Mouse (Mus musculus) heart, postnatal 4 days (tissue): ENCODE data around the gene Lamtor4. TPM values are rescaled to one million over a fixed set of nuclear protein-coding genes. Genes with fewer than 3 reads are reported as not detected.
"Not testable (repeated sequence)": the region's sequence is repeated elsewhere in the genome, so short reads cannot be mapped to it uniquely, and the experiment has no call there.

Experiments used
- DNase-seq: peaks from one replicate; pipeline ENCODE4 v3.0.0; 2021
- total RNA-seq, 2 experiments: library from RNA; stranded (reverse); gene quantifications; 2 replicates each; pipeline ENCODE4 v1.2.3; 2021

Lamtor4 gene
- total RNA-seq = 10 to 100 TPM; 59.2 to 66.4 TPM

GRCm38 (mm10) chr5:138255353-138256093 lies at the start of gene Lamtor4:
TSS of gene Lamtor4 (plus strand) at chr5:138255482.
- peak; percentile 94 for DNase-seq

GRCm38 (mm10) chr5:138207253-138207652 lies 48.0 kb upstream of the Lamtor4 start:
- no peak for DNase-seq

- no peak for DNase-seq
These were observed 47.4 kb upstream of the Lamtor4 start for GRCm38 (mm10) chr5:138207873-138208272.

GRCm38 (mm10) chr5:138216632-138217031 lies 38.6 kb upstream of the Lamtor4 start:
- DNase-seq = not testable (repeated sequence)

GRCm38 (mm10) chr5:138219864-138220263 lies 35.4 kb upstream of the Lamtor4 start:
- no peak for DNase-seq

GRCm38 (mm10) chr5:138222111-138222510 lies 33.2 kb upstream of the Lamtor4 start:
- peak; percentile 90 for DNase-seq

- no peak for DNase-seq
These were observed 32.0 kb upstream of the Lamtor4 start for GRCm38 (mm10) chr5:138223287-138223686.

- no peak for DNase-seq
These were observed 29.6 kb upstream of the Lamtor4 start, which contains the start of gene Nxpe5 for GRCm38 (mm10) chr5:138225700-138226099. TSS of gene Nxpe5 (plus strand) at chr5:138225898.

GRCm38 (mm10) chr5:138226491-138226890 lies 28.8 kb upstream of the Lamtor4 start:
- no peak for DNase-seq

GRCm38 (mm10) chr5:138227367-138227766 lies 27.9 kb upstream of the Lamtor4 start:
- no peak for DNase-seq

- peak; percentile 40 for DNase-seq
These were observed 27.3 kb upstream of the Lamtor4 start for GRCm38 (mm10) chr5:138228026-138228425.

- DNase-seq = no peak
These were observed 25.8 kb upstream of the Lamtor4 start for GRCm38 (mm10) chr5:138229511-138229910.

- no peak for DNase-seq
These were observed 21.5 kb upstream of the Lamtor4 start for GRCm38 (mm10) chr5:138233778-138234177.

- DNase-seq = no peak
These were observed 21.1 kb upstream of the Lamtor4 start for GRCm38 (mm10) chr5:138234224-138234623.

- DNase-seq = no peak
These were observed 13.8 kb upstream of the Lamtor4 start for GRCm38 (mm10) chr5:138241511-138241910.

- no peak for DNase-seq
These were observed 4.1 kb upstream of the Lamtor4 start for GRCm38 (mm10) chr5:138251144-138251543.

- DNase-seq = no peak
These were observed 2.2 kb upstream of the Lamtor4 start for GRCm38 (mm10) chr5:138253061-138253460.

GRCm38 (mm10) chr5:138256094-138256467 lies 799 bp downstream of the Lamtor4 start:
- no peak for DNase-seq

GRCm38 (mm10) chr5:138256966-138257584 lies 1.8 kb downstream of the Lamtor4 start:
- no peak for DNase-seq

GRCm38 (mm10) chr5:138257585-138257978 lies 2.3 kb downstream of the Lamtor4 start:
- no peak for DNase-seq

- no peak for DNase-seq
These were observed 2.8 kb downstream of the Lamtor4 start for GRCm38 (mm10) chr5:138258078-138258477.

- DNase-seq = no peak
These were observed 3.3 kb downstream of the Lamtor4 start for GRCm38 (mm10) chr5:138258542-138258941.

- DNase-seq = no peak
These were observed 3.7 kb downstream of the Lamtor4 start for GRCm38 (mm10) chr5:138258993-138259392.

- no peak for DNase-seq
These were observed 4.8 kb downstream of the Lamtor4 start for GRCm38 (mm10) chr5:138260051-138260450.
